Mouse (Mus musculus): ENCODE measurements at regions not wholly inside any gene's neighbourhood (a gene's known extent, or its start where the extent isn't known, plus 50 kb on each side); places are given as distances from the start of the nearest gene placed in this dataset.

- no peak for DNase-seq (ENCODE audit: low spot score)
These were observed 199.3 kb downstream of the Ackr3 start for GRCm38 (mm10) chr1:90403057-90403456.

GRCm38 (mm10) chr1:90404717-90405487, 197.9 kb upstream of the Cops8 start:
- no peak for DNase-seq (ENCODE audit: low spot score)

- DNase-seq (ENCODE audit: low spot score), result no peak
These were observed 196.1 kb upstream of the Cops8 start for GRCm38 (mm10) chr1:90406663-90407062.

- no peak for DNase-seq (ENCODE audit: low spot score)
These were observed 194.1 kb upstream of the Cops8 start for GRCm38 (mm10) chr1:90408504-90409215.

DNA sequence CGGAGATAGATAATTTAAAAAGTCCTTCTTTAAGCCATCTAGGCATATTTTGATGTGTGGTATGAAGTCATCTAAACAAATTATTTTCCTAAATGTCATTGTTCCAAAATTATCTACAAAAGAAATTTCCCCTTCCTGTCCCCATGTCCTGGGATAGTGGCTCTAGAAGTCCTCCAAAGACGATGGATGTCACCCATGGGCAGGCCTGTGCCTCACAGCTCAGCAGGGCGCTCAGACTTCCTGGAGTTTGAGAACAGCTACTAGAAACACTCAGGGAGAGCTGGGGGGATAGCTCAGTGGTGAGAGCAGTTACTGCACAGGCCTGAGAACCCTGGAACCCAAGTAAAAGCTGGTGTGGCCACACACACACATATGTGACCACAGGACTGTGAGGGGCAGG, 193.5 kb upstream of the Cops8 start:
- no peak for DNase-seq (ENCODE audit: low spot score)

DNA sequence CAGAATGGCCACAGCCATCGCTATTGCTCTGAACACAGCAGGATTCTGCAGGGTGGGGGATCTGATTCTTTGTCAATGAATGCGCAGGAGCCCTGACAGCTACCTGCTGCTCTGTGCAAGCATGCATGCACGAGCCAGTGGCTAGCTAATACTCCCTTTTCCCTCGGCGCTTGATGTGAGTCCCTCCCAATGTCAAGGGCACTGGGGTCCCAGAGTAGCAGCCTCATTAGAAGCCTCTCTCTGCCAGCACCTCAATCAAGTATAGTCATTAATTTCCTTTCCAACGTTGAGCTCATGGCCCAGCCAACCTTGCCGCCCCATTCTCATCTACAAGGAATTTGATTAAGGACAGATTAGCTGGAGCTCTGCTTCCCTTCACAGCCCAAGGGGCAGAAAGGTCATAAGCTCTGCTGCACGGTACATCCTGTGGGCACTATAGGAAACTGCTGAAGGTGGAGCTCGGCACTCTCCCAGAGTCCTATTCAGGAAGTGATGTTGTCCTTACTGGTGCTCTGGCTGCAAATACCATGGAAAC, 190.2 kb upstream of the Cops8 start:
- DNase-seq (ENCODE audit: low spot score), result no peak

- no peak for DNase-seq (ENCODE audit: low spot score)
These were observed 188.0 kb upstream of the Cops8 start for GRCm38 (mm10) chr1:90414751-90415150.

DNA sequence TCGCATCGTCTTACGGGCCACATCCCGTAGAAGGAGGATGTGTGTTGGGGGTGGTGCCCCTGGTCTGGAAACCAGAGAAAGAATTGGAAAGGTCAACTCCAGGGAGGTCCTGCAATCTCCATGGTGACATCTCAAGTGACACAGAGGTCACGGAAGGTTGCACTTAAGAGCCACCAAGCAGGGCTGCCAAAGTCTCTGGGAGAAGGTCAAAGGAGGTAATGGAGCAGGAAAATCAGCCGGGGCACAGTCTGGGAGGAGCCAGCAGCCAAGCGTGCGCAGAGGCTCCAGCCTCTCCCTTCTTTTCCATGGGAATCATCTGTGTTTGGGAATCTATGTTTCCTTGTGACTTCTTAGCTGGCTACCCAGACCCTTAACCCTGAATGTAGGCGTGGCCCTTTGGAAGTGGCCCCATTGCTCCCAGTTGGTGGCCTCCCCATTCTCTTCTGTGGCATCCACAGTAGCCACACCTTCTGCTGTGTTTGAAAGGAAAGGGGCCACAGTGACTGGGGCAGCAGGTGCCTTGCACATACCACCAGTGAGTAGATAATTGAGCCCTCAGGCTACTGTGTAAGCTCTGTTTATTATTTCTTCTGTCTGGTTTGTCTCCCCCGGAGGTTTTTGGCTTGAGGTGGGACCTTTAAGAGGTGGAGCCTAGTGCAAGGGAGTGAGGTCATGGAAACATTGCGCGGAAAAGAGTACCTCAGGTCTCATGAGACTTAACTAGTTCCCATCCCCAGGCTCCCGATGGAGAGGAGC, 178.5 kb upstream of the Cops8 start:
- DNase-seq (ENCODE audit: low spot score), result no peak

GRCm38 (mm10) chr1:90428334-90428733, 174.4 kb upstream of the Cops8 start:
- DNase-seq (ENCODE audit: low spot score), result no peak

DNA sequence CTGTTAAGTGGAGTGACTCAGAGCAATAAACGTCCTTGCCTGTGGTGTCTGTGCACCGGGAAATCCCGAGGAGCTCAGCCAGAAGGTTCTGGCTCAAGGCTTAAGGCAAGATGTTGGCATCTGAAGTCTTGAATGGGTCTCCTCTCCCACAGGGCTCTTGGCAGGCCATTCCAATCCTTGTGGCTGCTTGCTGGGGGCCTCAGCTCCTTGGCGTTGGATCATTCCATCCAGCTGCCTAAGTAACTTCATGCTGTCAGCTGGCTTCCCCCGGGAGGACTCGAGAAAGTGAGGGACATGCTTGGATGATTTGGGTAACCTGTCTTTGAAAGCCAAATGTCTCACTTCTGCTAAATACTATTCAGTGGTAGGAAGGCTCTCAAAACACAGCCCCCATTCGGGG, 174.0 kb upstream of the Cops8 start:
- no peak for DNase-seq (ENCODE audit: low spot score)

DNA sequence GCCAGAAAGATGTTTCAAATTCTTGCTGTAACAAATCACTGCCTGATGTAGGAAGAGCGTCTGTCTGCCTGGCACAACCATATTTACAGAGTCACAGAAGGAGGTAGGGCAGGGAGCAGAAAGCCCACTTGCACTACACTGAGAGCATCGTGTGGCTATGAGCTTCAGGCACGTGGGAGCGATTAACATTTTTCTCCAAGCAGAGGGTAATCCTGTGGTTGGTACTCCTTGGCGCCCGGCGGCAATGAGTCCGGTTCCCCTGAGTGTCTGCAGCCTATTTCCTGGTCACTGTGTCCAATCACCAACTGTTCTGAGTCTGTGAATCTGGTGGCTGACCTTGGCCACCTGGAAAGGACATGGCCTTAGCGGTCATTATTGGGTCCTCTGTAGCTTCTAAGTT, 172.3 kb upstream of the Cops8 start:
- no peak for DNase-seq (ENCODE audit: low spot score)

DNA sequence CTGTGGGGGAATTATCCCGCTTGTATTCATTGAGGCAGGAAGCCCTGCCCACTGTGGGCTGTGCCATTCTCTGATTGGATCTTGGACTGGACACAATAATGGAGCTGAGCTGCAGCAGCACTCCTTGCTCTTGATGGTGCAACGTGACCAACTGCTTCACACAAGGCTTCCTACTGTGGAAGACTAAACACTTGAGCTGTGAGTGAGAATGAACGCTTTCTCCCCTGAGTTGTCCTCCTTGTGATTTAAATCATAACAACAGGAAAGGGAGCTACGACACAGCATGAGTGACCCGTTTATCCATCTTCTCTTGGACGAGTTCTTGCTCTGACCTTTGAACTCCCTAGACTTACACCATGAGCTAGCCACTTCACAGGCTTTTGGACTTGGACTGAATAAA, 171.0 kb upstream of the Cops8 start:
- no peak for DNase-seq (ENCODE audit: low spot score)

DNA sequence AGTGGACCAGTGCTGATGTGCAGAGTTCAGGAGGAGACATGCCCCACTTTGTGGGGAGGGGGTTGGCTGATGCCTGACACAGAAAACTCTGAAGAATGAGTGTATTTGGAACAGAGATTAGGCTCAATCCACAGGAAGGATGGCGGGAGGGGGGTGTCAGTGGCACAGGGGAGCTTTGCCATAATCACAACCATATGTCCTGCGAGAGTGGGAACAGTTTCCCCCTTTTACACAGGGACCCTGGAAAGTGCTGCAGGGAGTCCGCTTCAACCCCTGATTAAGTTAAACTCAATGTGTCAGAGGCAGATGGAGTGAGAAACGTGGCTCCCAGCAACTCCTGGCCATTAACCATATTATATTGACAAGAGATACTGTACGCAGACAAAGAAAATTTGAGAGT, 168.9 kb upstream of the Cops8 start:
- DNase-seq (ENCODE audit: low spot score), result no peak

DNA sequence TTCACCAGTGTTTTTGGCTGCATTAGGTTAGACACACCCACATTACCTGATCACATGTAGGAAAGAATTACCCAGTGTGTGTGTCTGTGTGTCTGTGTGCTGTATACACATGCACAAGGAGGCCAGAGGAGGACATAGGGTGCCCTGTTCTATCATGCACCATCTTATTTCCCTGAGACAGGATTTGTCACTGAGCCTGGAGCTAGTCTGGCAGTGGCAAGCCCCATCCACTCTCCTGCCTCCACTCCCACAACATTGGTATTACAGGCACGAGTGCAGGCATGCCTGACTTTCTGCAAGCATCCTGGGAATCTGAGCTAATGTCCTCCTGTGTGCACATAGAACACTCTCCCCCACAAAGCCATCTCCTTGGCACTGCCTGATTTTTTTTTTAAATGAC, 162.1 kb upstream of the Cops8 start:
- no peak for DNase-seq (ENCODE audit: low spot score)

GRCm38 (mm10) chr1:90441134-90441868, 161.5 kb upstream of the Cops8 start:
- DNase-seq (ENCODE audit: low spot score), result no peak

- DNase-seq (ENCODE audit: low spot score), result no peak
These were observed 160.2 kb upstream of the Cops8 start for GRCm38 (mm10) chr1:90442250-90443240.

GRCm38 (mm10) chr1:90449571-90450226, 153.1 kb upstream of the Cops8 start:
- DNase-seq (ENCODE audit: low spot score), result no peak

GRCm38 (mm10) chr1:90451942-90452557, 150.7 kb upstream of the Cops8 start:
- no peak for DNase-seq (ENCODE audit: low spot score)

- DNase-seq (ENCODE audit: low spot score), result no peak
These were observed 148.5 kb upstream of the Cops8 start for GRCm38 (mm10) chr1:90454263-90454662.

DNA sequence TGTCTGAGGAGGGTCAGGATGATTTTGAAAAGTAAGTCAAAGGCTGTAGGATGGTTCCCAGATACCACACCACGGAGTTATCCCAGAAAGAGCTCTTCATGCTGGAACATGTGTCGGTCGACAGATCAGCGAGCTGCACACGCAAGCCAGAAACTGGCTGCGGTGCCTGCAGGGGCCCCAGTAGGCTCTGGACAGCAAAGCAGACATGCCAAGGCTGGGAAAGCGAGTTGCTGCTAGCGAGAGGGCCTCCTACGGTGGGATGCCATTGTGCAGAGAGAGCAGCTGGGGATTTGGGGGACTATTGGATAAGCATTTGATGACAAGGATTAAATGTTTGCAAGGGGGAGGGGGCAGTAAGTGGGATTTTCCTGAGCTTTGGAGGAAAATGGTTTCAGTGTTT, 145.4 kb upstream of the Cops8 start:
- no peak for DNase-seq (ENCODE audit: low spot score)

All from ovary, postnatal 36 days (tissue).